Mouse (Mus musculus) Patski (cell line): ENCODE results near the gene Frem1. TPM values are rescaled to one million over a fixed set of nuclear protein-coding genes. Genes with fewer than 3 reads are reported as not detected.

Experiments
- ATAC-seq: fragments of 100-300 bp; one replicate; pipeline ENCODE4 v1.8.0; 2021
- CTCF ChIA-PET: fragments of 350-600 bp; sonication (Branson Sonifier 250); formaldehyde crosslinking; loops from one replicate; lab custom pipeline; 2022; ENCODE audit warnings: inconsistent platforms; lab: Charles Lee
- POLR2A ChIA-PET: fragments of 350-600 bp; sonication (Branson Sonifier 250); formaldehyde crosslinking; loops from one replicate; lab custom pipeline; 2022; ENCODE audit warnings: antibody characterized with exemption, inconsistent platforms; lab: Charles Lee
- DNase-seq: peaks from one replicate; pipeline ENCODE4 v3.0.0-alpha.2; 2011; ENCODE audit warnings: low read depth, low spot score
- H3K27me3 ChIP-seq: fragments of 371-371 bp; one replicate; pipeline ENCODE4 v1.5.1; 2021
- CTCF ChIP-seq: fragments of 100-300 bp; IDR thresholded peaks from one replicate; pipeline ENCODE4 v1.5.1; 2021
- in situ Hi-C: fragments of 300-500 bp; cut with MboI; formaldehyde crosslinking; loops from 3 replicates; pipeline ENCODE4 v1.11.1; 2018; ENCODE audit warnings: low pct_unique_long_range_greater_than_20kb, mixed read lengths
- polyA plus RNA-seq: library from polyadenylated mRNA; unstranded; gene quantifications from one replicate; pipeline ENCODE4 v1.2.3, GENCODE M21; 2021

Gene Frem1
- polyA plus RNA-seq, 1 experiment from 2014 or later, result 0.10 TPM

- H3K27me3 ChIP-seq, result no peaks in the 10 kb centered on the region
- POLR2A ChIA-PET, result interaction anchor here (1.4 kb wide), 1 partner anchor 92 kb away, joined by 3 read pairs; no protein-coding TSS in a partner anchor
These were observed 193.6 kb downstream of the Frem1 start for GRCm38 (mm10) chr4:82858431-82859010.

GRCm38 (mm10) chr4:82856986-82857385 lies 195.2 kb downstream of the Frem1 start:
- no peak for TF ChIP-seq CTCF
- H3K27me3 ChIP-seq, result no peaks in the 10 kb centered on the region
- DNase-seq (no peak), ATAC-seq (no peak)
- in situ Hi-C loops, result no loop called here
- ChIA-PET CTCF (interaction anchor here (1.0 kb wide), 1 partner anchor 145 kb away, joined by 3 read pairs; no protein-coding TSS in a partner anchor), POLR2A (no interaction called here)

More at GRCm38 (mm10) chr4:82858431-82859010, 193.6 kb downstream of the Frem1 start:
- in situ Hi-C loops, result no loop called here
- DNase-seq, result no peak
- CTCF ChIA-PET, result no interaction called here
- ATAC-seq, result no peak
- no peak for TF ChIP-seq CTCF

- in situ Hi-C loops, result no loop called here
- no peak for TF ChIP-seq CTCF
- CTCF ChIA-PET, result no interaction called here
- ATAC-seq (no peak), DNase-seq (no peak)
- no peaks in the 10 kb centered on the region for H3K27me3 ChIP-seq
- POLR2A ChIA-PET, result no interaction called here
These were observed 198.3 kb downstream of the Frem1 start for GRCm38 (mm10) chr4:82853809-82854208.

- ChIA-PET CTCF (no interaction called here), POLR2A (interaction anchor here (0.9 kb wide), 1 partner anchor 569 kb away, joined by 3 read pairs; the partner anchor contains the start of gene Snapc3)
- DNase-seq, result no peak
- no peak for ATAC-seq
- TF ChIP-seq CTCF, result no peak
- no peaks in the 10 kb centered on the region for H3K27me3 ChIP-seq
- in situ Hi-C loops, result loop anchor here (5.0 to 25.0 kb wide), 3 partner anchors 84 to 1286 kb away; no protein-coding TSS in a partner anchor
These were observed 203.4 kb downstream of the Frem1 start for GRCm38 (mm10) chr4:82848552-82849234.

Other genes starting within 250 kb of the Frem1 start
- 9.0 TPM for gene Zdhhc21, start 192.4 kb downstream of the Frem1 start, polyA plus RNA-seq
- gene Cer1, start 167.2 kb downstream of the Frem1 start, polyA plus RNA-seq, result not detected